Mouse (Mus musculus): Measurements from ENCODE around the gene Sox15.

GRCm38 (mm10) chr11:69704613-69705010 lies 49.5 kb downstream of the Sox15 start:
- TF ChIP-seq GATA1 (IDR thresholded peaks at IDR 0.05; ENCODE audit: low read length) (no peak), TAL1 (IDR thresholded peaks at IDR 0.05; ENCODE audit: low read length) (no peak)
